Mouse (Mus musculus) central nervous system, embryonic 11.5 days (tissue): ENCODE measurements around the gene Skint11. TPM values are rescaled to one million over a fixed set of nuclear protein-coding genes. Genes with fewer than 3 reads are reported as not detected.

Experiments used
- polyA plus RNA-seq: library from polyadenylated mRNA; depleted of rRNA; stranded (reverse); fragments of >200 nt; gene quantifications from 2 replicates; pipeline ENCODE4 v1.2.3, GENCODE M21; 2012; rRNA removed

Skint11 gene
- polyA plus RNA-seq, result not detected in 2 replicates

GRCm38 (mm10) chr4:114163084-114163483, at the start of gene Skint11:
Gene Skint11, plus strand, starts transcription at chr4:114163384.

Other genes with a start within 250 kb of the Skint11 start
- not detected in 2 replicates for gene Skint5, start 163.9 kb upstream of the Skint11 start, polyA plus RNA-seq
- 3.5 TPM in 2 replicates for gene Trabd2b, start 243.3 kb downstream of the Skint11 start, polyA plus RNA-seq